Mouse (Mus musculus) erythroblast, embryonic 14.5 days (primary cell): ENCODE results near the gene Nme3.

Experiments
- GATA1 ChIP-seq: IDR thresholded peaks from 2 replicates; pipeline ENCODE4 v1.6.1; 2012; ENCODE audit warnings: low read length, inconsistent platforms, mixed read lengths
- TAL1 ChIP-seq: IDR thresholded peaks from 3 replicates; pipeline ENCODE4 v1.6.1; 2012; ENCODE audit warnings: low read length, inconsistent platforms, mixed read lengths

- TF ChIP-seq TAL1 (no peak), GATA1 (no peak)
Measured at GRCm38 (mm10) chr17:24877336-24878116, 18.8 kb upstream of the Nme3 start.
